Mouse (Mus musculus): ENCODE measurements around the gene Batf.
"Not testable (repeated sequence)": the region's sequence is repeated elsewhere in the genome, so short reads cannot be mapped to it uniquely, and the experiment has no call there.

The Batf gene

GRCm38 (mm10) chr12:85686466-85687216, at the start of gene Batf:
Gene Batf, plus strand, starts transcription at chr12:85686669.
- no peak for DNase-seq (ENCODE audit: low spot score)

DNA sequence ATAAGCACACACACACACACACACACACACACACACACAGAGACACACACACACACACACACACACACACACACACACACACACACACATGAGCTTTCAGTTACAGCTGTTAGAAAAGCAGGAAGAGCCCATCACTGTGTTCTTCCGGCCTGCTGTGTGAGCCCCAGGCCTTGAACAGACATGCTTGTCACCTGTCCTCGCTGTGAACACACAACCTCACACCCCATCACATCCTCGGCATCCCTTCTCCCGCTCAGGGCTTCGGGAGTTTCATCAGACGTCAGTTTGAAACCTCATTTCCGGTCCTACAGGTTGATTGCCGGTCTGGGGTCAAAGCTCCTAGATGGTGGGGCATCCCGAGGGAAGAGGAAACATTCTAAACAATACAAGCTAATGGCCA, 48.5 kb upstream of the Batf start:
- DNase-seq (ENCODE audit: low spot score): no peak

- no peak for DNase-seq (ENCODE audit: low spot score)
These were observed 47.7 kb upstream of the Batf start for GRCm38 (mm10) chr12:85638541-85639325.

GRCm38 (mm10) chr12:85639326-85640008, 47.0 kb upstream of the Batf start:
- peak; percentile 67 for DNase-seq (ENCODE audit: low spot score)

GRCm38 (mm10) chr12:85640852-85641563, 45.5 kb upstream of the Batf start:
- DNase-seq (ENCODE audit: low spot score): no peak

GRCm38 (mm10) chr12:85641564-85641931, 44.9 kb upstream of the Batf start:
- DNase-seq (ENCODE audit: low spot score): no peak

DNA sequence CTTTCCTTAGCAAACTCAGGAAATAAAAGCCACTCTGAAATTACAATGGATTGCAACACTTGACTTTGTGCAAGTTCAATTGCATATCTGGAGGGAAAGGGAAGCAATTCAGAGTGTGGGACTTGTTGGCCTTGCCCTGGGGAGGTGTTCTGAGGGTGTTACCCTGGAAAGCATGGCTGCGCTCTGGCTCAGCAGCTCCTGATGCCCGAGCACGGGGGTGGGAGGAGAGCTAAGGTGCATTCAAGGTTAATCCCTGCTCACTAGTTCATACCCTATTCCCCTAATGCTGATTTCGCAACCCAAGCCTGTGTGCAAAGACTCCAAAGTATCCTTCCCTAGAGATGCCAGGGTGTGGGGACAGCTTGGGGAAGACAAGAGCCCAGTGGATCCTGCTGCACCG, 42.7 kb upstream of the Batf start:
- no peak for DNase-seq (ENCODE audit: low spot score)

- no peak for DNase-seq (ENCODE audit: low spot score)
These were observed 40.8 kb upstream of the Batf start for GRCm38 (mm10) chr12:85645664-85646063.

- DNase-seq (ENCODE audit: low spot score): no peak
These were observed 39.1 kb upstream of the Batf start for GRCm38 (mm10) chr12:85647346-85647745.

DNA sequence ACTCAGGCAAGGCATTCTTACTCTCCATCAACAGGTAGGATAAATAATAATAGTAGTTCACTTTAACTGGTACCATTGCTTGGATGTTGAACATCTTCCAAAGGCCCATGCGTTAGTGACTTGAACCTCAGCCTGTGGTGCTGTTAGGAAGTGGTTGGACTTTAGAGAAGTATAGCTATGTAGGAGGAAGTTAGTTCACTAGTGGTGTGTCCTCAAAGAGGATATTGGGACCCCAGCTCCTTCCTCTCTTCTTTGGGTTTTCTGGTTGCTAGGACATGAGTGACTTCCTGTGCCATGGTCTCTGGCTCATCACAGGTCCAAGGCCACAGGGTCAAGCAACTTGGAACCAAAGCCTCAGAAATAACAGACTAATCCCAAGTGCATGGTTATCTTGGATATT, 38.5 kb upstream of the Batf start:
- no peak for DNase-seq (ENCODE audit: low spot score)

DNA sequence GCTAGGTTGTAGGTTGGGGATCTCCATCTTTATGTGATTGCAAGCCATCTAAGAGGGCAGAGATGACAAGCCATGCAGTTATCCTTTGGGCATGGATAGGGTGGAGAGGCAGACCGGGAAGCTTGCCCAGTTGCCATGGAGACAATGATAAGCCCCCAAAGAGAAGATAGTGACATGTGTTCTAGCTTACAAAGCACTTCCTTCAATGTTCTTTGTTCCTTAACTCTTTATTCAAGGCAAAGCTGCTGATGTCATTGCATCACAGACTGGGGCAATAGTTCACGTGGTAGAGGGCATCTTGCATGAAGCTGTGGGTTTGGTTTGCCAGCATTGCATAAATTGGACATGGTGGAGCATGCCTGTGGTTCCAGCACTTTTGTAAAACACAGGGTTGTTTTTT, 27.1 kb upstream of the Batf start:
- no peak for DNase-seq (ENCODE audit: low spot score)

GRCm38 (mm10) chr12:85660855-85661254, 25.6 kb upstream of the Batf start:
- DNase-seq (ENCODE audit: low spot score): no peak

GRCm38 (mm10) chr12:85662232-85662631, 24.2 kb upstream of the Batf start:
- not testable (repeated sequence) for DNase-seq (ENCODE audit: low spot score)

DNA sequence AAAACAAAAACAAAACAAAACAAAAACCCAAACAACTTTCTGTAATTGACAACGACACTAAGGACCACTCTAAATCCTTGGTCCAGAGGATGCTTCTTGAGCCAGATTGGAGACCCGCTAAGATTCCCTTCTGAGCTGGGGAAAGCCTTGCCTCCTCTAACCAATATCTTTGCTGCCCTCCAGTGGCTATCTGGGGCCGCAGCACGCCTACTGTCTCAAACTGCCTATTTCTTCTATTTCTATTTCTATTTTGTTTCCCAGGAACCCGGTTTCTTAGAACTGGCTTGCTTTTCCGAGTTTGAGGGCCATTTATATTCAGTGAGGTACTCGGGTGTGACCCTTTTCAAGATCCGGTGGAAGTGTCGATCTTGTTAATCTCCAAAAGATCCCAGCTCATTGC, 23.6 kb upstream of the Batf start:
- peak; percentile 66 for DNase-seq (ENCODE audit: low spot score)

DNA sequence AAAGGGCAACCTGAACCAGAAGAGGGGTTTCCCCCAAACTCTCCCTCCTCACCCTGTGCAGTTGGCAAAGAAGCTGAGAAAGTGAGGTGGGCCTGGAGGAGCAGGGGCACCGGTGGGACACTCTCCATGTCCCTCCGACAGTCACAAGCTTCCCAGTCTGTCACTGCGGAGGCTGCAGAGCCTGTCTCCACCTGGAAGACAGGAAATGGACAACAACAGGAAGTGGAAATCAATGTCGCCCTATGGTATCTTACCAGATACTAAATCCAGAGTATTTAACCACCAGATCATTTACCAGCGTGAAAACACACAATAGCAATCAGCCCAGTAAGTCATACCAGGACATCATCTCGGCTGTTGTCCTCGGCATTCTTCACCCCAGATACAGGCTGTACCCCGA, 20.4 kb upstream of the Batf start:
- no peak for DNase-seq (ENCODE audit: low spot score)

GRCm38 (mm10) chr12:85667071-85667470, 19.4 kb upstream of the Batf start:
- no peak for DNase-seq (ENCODE audit: low spot score)

GRCm38 (mm10) chr12:85668696-85669095, 17.8 kb upstream of the Batf start:
- DNase-seq (ENCODE audit: low spot score): no peak

- no peak for DNase-seq (ENCODE audit: low spot score)
These were observed 16.4 kb upstream of the Batf start for GRCm38 (mm10) chr12:85670080-85670479.

DNA sequence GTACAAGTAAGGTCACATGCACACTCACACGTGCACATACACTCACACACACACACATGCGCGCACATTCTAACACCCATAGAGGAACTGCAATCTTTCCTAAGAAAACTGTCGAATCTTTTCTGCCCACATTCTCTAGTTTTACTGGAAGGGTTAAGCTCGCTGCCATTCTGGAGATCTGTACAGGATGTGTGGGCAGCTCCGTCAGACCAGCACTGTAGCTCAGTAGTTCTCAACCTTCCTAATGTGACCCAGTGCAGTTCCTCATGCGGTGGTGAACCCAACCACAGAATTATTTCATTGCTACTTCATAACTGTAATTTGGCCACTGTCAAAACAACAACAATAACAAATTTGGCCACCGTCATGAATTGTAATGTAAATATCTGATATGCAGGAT, 12.6 kb upstream of the Batf start:
- DNase-seq (ENCODE audit: low spot score): no peak

- DNase-seq (ENCODE audit: low spot score): no peak
These were observed 7.4 kb upstream of the Batf start for GRCm38 (mm10) chr12:85679117-85679516.

DNA sequence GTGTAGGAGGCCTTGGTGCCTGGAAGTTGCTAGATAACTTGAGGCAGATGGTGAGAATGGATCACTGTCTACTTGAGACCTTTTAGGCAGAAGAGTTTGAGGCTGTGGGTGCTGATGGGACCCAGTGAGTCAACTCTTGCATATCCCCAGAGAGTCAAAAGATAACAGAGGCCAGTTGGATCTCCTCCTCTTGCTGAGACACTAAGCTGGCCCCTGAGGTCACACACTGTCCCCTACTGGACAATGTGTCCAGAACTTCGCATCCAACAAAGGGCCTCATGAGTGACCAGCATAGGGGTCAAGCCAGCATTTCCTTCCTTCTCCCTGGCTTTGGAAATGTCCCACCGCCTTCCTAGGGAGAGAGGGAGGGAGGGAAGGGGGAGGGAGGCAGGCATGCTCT, 6.7 kb upstream of the Batf start:
- DNase-seq (ENCODE audit: low spot score): no peak

DNA sequence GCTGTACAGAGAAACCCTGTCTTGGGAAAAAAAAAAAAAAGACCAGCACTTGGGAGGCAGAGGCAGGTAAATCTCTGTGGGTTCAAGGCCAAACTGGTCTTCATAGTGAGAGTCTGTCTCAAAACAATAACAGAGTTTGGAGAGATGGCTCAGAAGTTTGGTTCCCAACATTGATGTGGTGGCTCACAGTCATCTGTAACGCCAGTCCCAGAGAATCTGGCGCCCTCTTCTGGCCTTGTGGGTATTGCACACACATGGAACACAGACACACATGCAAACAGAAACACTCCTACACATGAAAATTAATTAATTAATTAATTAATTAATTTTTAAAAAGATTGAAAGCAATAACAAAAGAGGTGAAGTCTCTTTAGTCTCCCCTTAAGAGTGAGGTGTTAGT, 4.1 kb upstream of the Batf start:
- DNase-seq (ENCODE audit: low spot score): no peak

All from urinary bladder, postnatal 25 days (tissue).